Mouse (Mus musculus): ENCODE measurements at regions not wholly inside any gene's neighbourhood (a gene's known extent, or its start where the extent isn't known, plus 50 kb on each side); places are given as distances from the start of the nearest gene placed in this dataset.

DNA sequence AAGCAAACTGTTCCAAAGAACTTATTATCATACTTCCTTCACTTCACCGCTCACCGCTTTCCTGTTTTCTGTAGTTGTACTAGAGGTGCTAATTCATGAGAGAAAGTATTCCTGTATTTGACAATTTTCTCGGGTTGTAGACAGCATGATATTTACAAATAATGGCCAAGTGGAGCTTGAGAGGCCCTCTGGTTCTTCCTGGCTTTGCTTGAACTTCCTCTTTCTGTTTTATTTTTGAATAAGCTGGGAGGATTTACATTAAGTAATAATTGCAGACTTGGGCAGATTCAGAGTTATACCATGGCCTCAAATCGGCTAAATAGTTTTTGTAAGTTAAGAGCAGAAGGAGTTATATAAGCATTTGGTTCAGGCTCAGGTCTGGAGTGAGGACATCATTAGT is 215.8 kb upstream of the Dkk2 start:
- no peak for TF ChIP-seq POLR2A (IDR thresholded peaks at IDR 0.05; ENCODE audit: insufficient read length, low read depth)
- no peak for TF ChIP-seq MYOD1 (IDR thresholded peaks at IDR 0.05; ENCODE audit: control insufficient read depth in 1 of 3, insufficient read length in 2 of 3, low read depth in 2 of 3)
- TF ChIP-seq TCF12 (IDR thresholded peaks at IDR 0.05; ENCODE audit: insufficient read depth, poor library complexity, severe bottlenecking) = no peak
- TF ChIP-seq CEBPB (IDR thresholded peaks at IDR 0.05; ENCODE audit: insufficient read depth, poor library complexity, severe bottlenecking) = no peak
